Mouse (Mus musculus) CH12.LX (cell line): ENCODE data around the gene Ogfod2. TPM values are rescaled to one million over a fixed set of nuclear protein-coding genes. Genes with fewer than 3 reads are reported as not detected.

ENCODE experiments used
- DNase-seq: peaks from one replicate; pipeline ENCODE4 v3.0.0-alpha.2; 2013; ENCODE audit errors: extremely low read depth
- H3K27ac ChIP-seq: 2 replicates; pipeline ENCODE4 v1.5.1; 2012; ENCODE audit warnings: low read depth, mild to moderate bottlenecking, control low read depth, moderate library complexity; ENCODE audit not compliant: insufficient read depth
- H3K27me3 ChIP-seq: replicated peaks from 2 replicates; pipeline ENCODE3; 2012; ENCODE audit warnings: inconsistent platforms
- H3K36me3 ChIP-seq, 2 experiments: replicated peaks in 1 of 2; 2 replicates each; pipeline versions ENCODE3 to v1.6.1; 2012; ENCODE audit warnings: inconsistent platforms in 1 of 2, low read length in 1 of 2, mild to moderate bottlenecking in 1 of 2, mixed read lengths in 1 of 2, moderate library complexity in 1 of 2; ENCODE audit not compliant: control insufficient read depth in 1 of 2, insufficient read depth in 1 of 2
- H3K4me1 ChIP-seq, 2 experiments: 2 replicates each; pipeline ENCODE4 v1.6.1; 2012; ENCODE audit warnings: inconsistent platforms in 1 of 2, moderate library complexity in 1 of 2; ENCODE audit not compliant: insufficient read depth in 2 of 2, control insufficient read depth in 1 of 2
- H3K4me2 ChIP-seq: 2 replicates; pipeline ENCODE4 v1.6.1; 2012; ENCODE audit warnings: low read depth, mild to moderate bottlenecking, control low read depth; ENCODE audit not compliant: poor library complexity, insufficient read depth, severe bottlenecking
- H3K4me3 ChIP-seq, 3 experiments: fragments of 150-350 bp in 1 of 3; sonication (generic) in 1 of 3; replicated peaks in 1 of 3; 2 replicates each; pipeline versions ENCODE3 to v1.5.1; 2011 to 2012; ENCODE audit warnings: low read depth in 2 of 3, low read length in 2 of 3, mild to moderate bottlenecking in 2 of 3, moderate library complexity in 2 of 3, control low read depth in 1 of 3, improper control_type of control experiment in 1 of 3, inconsistent platforms in 1 of 3, mixed read lengths in 1 of 3; ENCODE audit not compliant: poor library complexity in 1 of 3
- H3K79me2 ChIP-seq: replicated peaks from 2 replicates; pipeline ENCODE4 v1.6.1; 2012; ENCODE audit warnings: mild to moderate bottlenecking, moderate library complexity; ENCODE audit not compliant: control insufficient read depth, poor library complexity, insufficient read depth, severe bottlenecking; ENCODE audit errors: extremely low read depth
- H3K9ac ChIP-seq: 2 replicates; pipeline ENCODE4 v1.6.1; 2012; ENCODE audit warnings: low read depth, mild to moderate bottlenecking, control low read depth, moderate library complexity; ENCODE audit not compliant: insufficient read depth
- H3K9me3 ChIP-seq: replicated peaks from 2 replicates; pipeline ENCODE3; 2012; ENCODE audit warnings: low read length, inconsistent platforms, mixed read lengths
- BHLHE40 ChIP-seq: IDR thresholded peaks from 2 replicates; pipeline ENCODE4 v1.6.1; 2011; ENCODE audit warnings: mild to moderate bottlenecking, low read depth, low read length, improper control_type of control experiment
- CHD2 ChIP-seq: IDR thresholded peaks from 2 replicates; pipeline ENCODE4 v1.6.1; 2011; ENCODE audit warnings: low read length, improper control_type of control experiment
- EP300 ChIP-seq: IDR thresholded peaks from 2 replicates; pipeline ENCODE4 v1.6.1; 2011; ENCODE audit warnings: low read length, improper control_type of control experiment
- ETS1 ChIP-seq: conservative IDR thresholded peaks from 2 replicates; pipeline ENCODE4 v1.6.1; 2012; ENCODE audit warnings: low read depth, mild to moderate bottlenecking, inconsistent platforms, low read length, improper control_type of control experiment, moderate library complexity
- HCFC1 ChIP-seq: IDR thresholded peaks from 2 replicates; pipeline ENCODE4 v1.6.1; 2012; ENCODE audit warnings: low read depth, mild to moderate bottlenecking, inconsistent platforms, low read length, improper control_type of control experiment
- IRF4 ChIP-seq: IDR thresholded peaks from 2 replicates; pipeline ENCODE4 v1.6.1; 2014; ENCODE audit warnings: low read depth, mild to moderate bottlenecking, inconsistent platforms, low read length, improper control_type of control experiment
- MXI1 ChIP-seq: IDR thresholded peaks from 2 replicates; pipeline ENCODE4 v1.6.1; 2011; ENCODE audit warnings: mild to moderate bottlenecking, low read depth, low read length, improper control_type of control experiment
- MYC ChIP-seq: IDR thresholded peaks from 2 replicates; pipeline ENCODE4 v1.6.1; 2011; ENCODE audit warnings: low read depth, mild to moderate bottlenecking, improper control_type of control experiment, low read length
- PAX5 ChIP-seq: IDR thresholded peaks from 2 replicates; pipeline ENCODE4 v1.6.1; 2012; ENCODE audit warnings: low read length, inconsistent platforms, mixed read lengths
- POLR2A ChIP-seq: IDR thresholded peaks from 2 replicates; pipeline ENCODE4 v1.6.1; 2011; ENCODE audit warnings: low read depth, mild to moderate bottlenecking, improper control_type of control experiment, low read length
- USF2 ChIP-seq: conservative IDR thresholded peaks from 2 replicates; pipeline ENCODE4 v1.6.1; 2011; ENCODE audit warnings: low read depth, low read length, improper control_type of control experiment
- ZC3H11A ChIP-seq: IDR thresholded peaks from 2 replicates; pipeline ENCODE4 v1.6.1; 2012; ENCODE audit warnings: low read depth, mild to moderate bottlenecking, inconsistent platforms, low read length, improper control_type of control experiment
- ZKSCAN1 ChIP-seq: IDR thresholded peaks from 2 replicates; pipeline ENCODE4 v1.6.1; 2012; ENCODE audit warnings: low read depth, inconsistent platforms, low read length, improper control_type of control experiment, borderline replicate concordance
- dilution Hi-C: fragments of 300-500 bp; cut with MboI; formaldehyde crosslinking; loops from 2 replicates; pipeline ENCODE4 v1.14.3; 2020; ENCODE audit warnings: low sequenced_read_pairs; ENCODE audit not compliant: extremely low pct_unique_long_range_greater_than_20kb, extremely low pct_ligation_motif_present
- in situ Hi-C: fragments of 300-500 bp; cut with MboI; formaldehyde crosslinking; loops from 3 replicates; pipeline ENCODE4 v1.14.3; 2019; ENCODE audit warnings: low sequenced_read_pairs, low pct_ligation_motif_present, low pct_unique_long_range_greater_than_20kb, mixed read lengths
- polyA plus RNA-seq: library from polyadenylated mRNA; unstranded; fragments of >175 nt; gene quantifications from 2 replicates; pipeline ENCODE4 v1.2.1, GENCODE M21; 2012; ENCODE audit warnings: low read depth; ENCODE audit not compliant: insufficient read length
- total RNA-seq, 2 experiments: library from RNA; depleted of rRNA; stranded (reverse); fragments of 300-350 nt in 1 of 2; fragments of >200 nt in 1 of 2; gene quantifications; 2 replicates each; pipeline ENCODE4 v1.2.3; 2012 to 2014

The Ogfod2 gene
- total and polyA plus RNA-seq, 3 experiments: 19.3 to 25.5 (median 24.0) TPM

- Histone ChIP-seq H3K4me1 (peaks cover 12 to 36% of the 10 kb centered on the region in 2 experiments), H3K4me2 (no peak overlapping the region), H3K27me3 (no peaks in the 10 kb centered on the region), H3K36me3 (peaks cover 0 to 2% of the 10 kb centered on the region in 2 experiments), H3K79me2 (no peaks in the 10 kb centered on the region), H3K4me3 (no peak overlapping the region), H3K9ac (no peak overlapping the region), H3K27ac (no peak overlapping the region), H3K9me3 (no peaks in the 10 kb centered on the region)
- in situ Hi-C loops (no loop called here), dilution Hi-C loops (no loop called here)
- DNase-seq: no peak
- TF ChIP-seq BHLHE40 (no peak), MXI1 (no peak), EP300 (no peak), POLR2A (no peak)
These were observed 34.1 kb upstream of the Ogfod2 start for GRCm38 (mm10) chr5:124077856-124078460.

GRCm38 (mm10) chr5:124078794-124079416, 33.2 kb upstream of the Ogfod2 start:
- peaks cover 0 to 2% of the 10 kb centered on the region in 2 experiments for H3K36me3 ChIP-seq
- no peak overlapping the region for H3K27ac ChIP-seq
- no peak overlapping the region for H3K9ac ChIP-seq
- H3K4me3 ChIP-seq: no peak overlapping the region
- H3K79me2 ChIP-seq: no peaks in the 10 kb centered on the region
- no peak overlapping the region for H3K4me2 ChIP-seq
- no peaks in the 10 kb centered on the region for H3K27me3 ChIP-seq
- dilution Hi-C loops: no loop called here
- no peaks in the 10 kb centered on the region for H3K9me3 ChIP-seq
- in situ Hi-C loops: no loop called here
- H3K4me1 ChIP-seq: peaks cover 12 to 31% of the 10 kb centered on the region in 2 experiments
- no peak for TF ChIP-seq ETS1
- TF ChIP-seq BHLHE40: no peak
- TF ChIP-seq MYC: no peak
- no peak for TF ChIP-seq PAX5
- no peak for TF ChIP-seq HCFC1
- TF ChIP-seq ZC3H11A: no peak
- TF ChIP-seq USF2: no peak
- no peak for TF ChIP-seq IRF4
- TF ChIP-seq ZKSCAN1: no peak
- TF ChIP-seq CHD2: no peak
- TF ChIP-seq, all 38 proteins: peak for 0
- no peak for DNase-seq

- TF ChIP-seq HCFC1 (no peak), PAX5 (no peak), ZC3H11A (no peak)
- Histone ChIP-seq H3K4me3 (no peak overlapping the region), H3K4me2 (no peak overlapping the region), H3K4me1 (peaks cover 11 to 25% of the 10 kb centered on the region in 2 experiments), H3K79me2 (no peaks in the 10 kb centered on the region), H3K36me3 (peaks cover 0 to 2% of the 10 kb centered on the region in 2 experiments), H3K27me3 (no peaks in the 10 kb centered on the region), H3K27ac (no peak overlapping the region), H3K9me3 (no peaks in the 10 kb centered on the region), H3K9ac (no peak overlapping the region)
- in situ Hi-C loops (loop anchor here (5.0 to 10.0 kb wide), 3 partner anchors 78 to 263 kb away; no protein-coding TSS in a partner anchor), dilution Hi-C loops (no loop called here)
- no peak for DNase-seq
These were observed 32.2 kb upstream of the Ogfod2 start for GRCm38 (mm10) chr5:124079880-124080279.
